In the genomic region with DNA sequence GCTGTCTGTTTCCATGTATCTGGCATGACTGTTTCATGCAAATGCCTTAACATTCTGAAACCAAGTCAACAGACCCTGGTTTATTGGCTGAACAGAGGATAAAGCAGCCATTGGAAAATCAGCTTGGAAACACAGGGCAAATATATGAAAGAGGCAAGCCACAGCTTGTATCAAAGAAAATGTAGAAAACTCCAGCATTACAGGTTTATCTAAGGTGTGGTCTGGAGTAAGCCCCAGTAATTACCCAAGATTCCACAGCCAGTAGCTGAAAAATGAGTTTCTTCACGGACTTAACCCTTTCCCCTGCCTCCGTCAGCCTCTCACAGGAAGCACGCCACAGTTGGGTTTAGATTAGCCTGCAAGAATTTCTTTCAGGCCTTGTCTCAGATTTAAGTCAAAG, we compare ENCODE assay signal across 19 mouse cellular contexts.
DNase-seq lines count a peak whose midpoint lies in the region; ATAC-seq lines count a peak whose summit lies in the region.
"Had no signal": no experiment of that assay in that cellular context is flagged by ENCODE, and none has a peak within 500 bp of the region (broad histone marks: within the 10 kb centered on the region; RNA-seq: fewer than 3 reads in every experiment).

No protein-coding gene starts in this region.

- no peak for ATAC-seq in embryonic facial prominence, embryonic 11.5 days (replicated peaks; ENCODE audit: insufficient number of reproducible peaks, low FRiP score, low TSS enrichment, low read depth)
- ATAC-seq in lung, embryonic 15.5 days (ENCODE audit: borderline replicate concordance, extremely low read depth, low FRiP score, low TSS enrichment) = no peak
- no peak for ATAC-seq in embryonic facial prominence, embryonic 15.5 days (ENCODE audit: insufficient number of reproducible peaks, low FRiP score, low TSS enrichment, low read depth)
- ATAC-seq in stomach, embryonic 16.5 days (ENCODE audit: insufficient read depth, low FRiP score) = peak; percentile 63
- ATAC-seq in megakaryocyte progenitor cell, adult 5-6 weeks (replicated peaks; ENCODE audit: poor library complexity) = no peak
- ATAC-seq: forebrain, embryonic 16.5 days had no signal

- no peaks in the 10 kb centered on the region for H3K9me3 ChIP-seq in embryonic facial prominence, embryonic 11.5 days (replicated peaks; ENCODE audit: control insufficient read depth, low read length)
- no peaks in the 10 kb centered on the region for H3K9me3 ChIP-seq in embryonic facial prominence, embryonic 10.5 days
- H3K9me3 ChIP-seq in lung, embryonic 15.5 days = no peaks in the 10 kb centered on the region
- no peaks in the 10 kb centered on the region for H3K9me3 ChIP-seq in embryonic facial prominence, embryonic 15.5 days (replicated peaks)
- no peaks in the 10 kb centered on the region for H3K9me3 ChIP-seq in stomach, embryonic 16.5 days (replicated peaks; ENCODE audit: control insufficient read depth, low read length)

- no peak overlapping the region for H3K4me2 ChIP-seq in embryonic facial prominence, embryonic 11.5 days (ENCODE audit: low read depth, low read length)
- 0 out of 2 replicates have a peak overlapping the region, but pooled peaks have one; percentile 0 for H3K4me2 ChIP-seq in lung, embryonic 15.5 days
- no peak overlapping the region for H3K4me2 ChIP-seq in embryonic facial prominence, embryonic 15.5 days (replicated peaks)
- peak overlapping the region; percentile 6; the same call in 1 of the 2 replicates for H3K4me2 ChIP-seq in stomach, embryonic 16.5 days (ENCODE audit: low read depth, low read length)
- H3K4me2 ChIP-seq: heart, embryonic 12.5 days; hindbrain, embryonic 14.5 days had no signal

- 68% methylated on average over 3 of the region's 3 CpGs for WGBS in embryonic facial prominence, embryonic 11.5 days
- 84% methylated on average over 3 of the region's 3 CpGs for WGBS in embryonic facial prominence, embryonic 10.5 days
- 40% methylated on average over 3 of the region's 3 CpGs for WGBS in lung, embryonic 15.5 days
- WGBS in embryonic facial prominence, embryonic 15.5 days = 55% methylated on average over 3 of the region's 3 CpGs
- WGBS in stomach, embryonic 16.5 days = 50% methylated on average over 3 of the region's 3 CpGs

- no peaks in the 10 kb centered on the region for H3K27me3 ChIP-seq in embryonic facial prominence, embryonic 11.5 days (ENCODE audit: control insufficient read depth, insufficient read depth, low read length)
- no peaks in the 10 kb centered on the region for H3K27me3 ChIP-seq in embryonic facial prominence, embryonic 10.5 days (replicated peaks; ENCODE audit: low read depth, poor library complexity, severe bottlenecking)
- H3K27me3 ChIP-seq in lung, embryonic 15.5 days = peaks cover 14% of the 10 kb centered on the region; the same call in 1 of the 2 replicates
- H3K27me3 ChIP-seq in embryonic facial prominence, embryonic 15.5 days = no peaks in the 10 kb centered on the region
- no peaks in the 10 kb centered on the region for H3K27me3 ChIP-seq in stomach, embryonic 16.5 days (ENCODE audit: control insufficient read depth, insufficient read depth, low read length)
- H3K27me3 ChIP-seq: heart, embryonic 12.5 days had no signal

- no peak overlapping the region for H3K27ac ChIP-seq in embryonic facial prominence, embryonic 11.5 days (replicated peaks; ENCODE audit: low read depth, low read length)
- H3K27ac ChIP-seq in embryonic facial prominence, embryonic 10.5 days (replicated peaks) = no peak overlapping the region
- peak overlapping the region; percentile 31; the same call in 1 of the 2 replicates for H3K27ac ChIP-seq in lung, embryonic 15.5 days
- H3K27ac ChIP-seq in embryonic facial prominence, embryonic 15.5 days (replicated peaks) = peak overlapping the region; percentile 56; the same call in 1 of the 2 replicates
- peak overlapping the region; percentile 78 for H3K27ac ChIP-seq in stomach, embryonic 16.5 days (ENCODE audit: low read length)
- H3K27ac ChIP-seq: heart, adult 2 months; hindbrain, embryonic 10.5 days; hindbrain, embryonic 14.5 days had no signal

- H3K4me1 ChIP-seq in embryonic facial prominence, embryonic 11.5 days (ENCODE audit: control insufficient read depth, insufficient read depth, low read length) = no peaks in the 10 kb centered on the region
- H3K4me1 ChIP-seq in embryonic facial prominence, embryonic 10.5 days = no peaks in the 10 kb centered on the region
- H3K4me1 ChIP-seq in lung, embryonic 15.5 days = peaks cover 10% of the 10 kb centered on the region
- no peaks in the 10 kb centered on the region for H3K4me1 ChIP-seq in embryonic facial prominence, embryonic 15.5 days
- H3K4me1 ChIP-seq in stomach, embryonic 16.5 days (ENCODE audit: control insufficient read depth, insufficient read depth, low read length) = peaks cover 7% of the 10 kb centered on the region

- H3K36me3 ChIP-seq in embryonic facial prominence, embryonic 11.5 days (replicated peaks; ENCODE audit: control insufficient read depth, insufficient read depth, low read depth, low read length) = no peaks in the 10 kb centered on the region
- no peaks in the 10 kb centered on the region for H3K36me3 ChIP-seq in embryonic facial prominence, embryonic 10.5 days (replicated peaks)
- no peaks in the 10 kb centered on the region for H3K36me3 ChIP-seq in lung, embryonic 15.5 days
- no peaks in the 10 kb centered on the region for H3K36me3 ChIP-seq in embryonic facial prominence, embryonic 15.5 days
- H3K36me3 ChIP-seq in stomach, embryonic 16.5 days (ENCODE audit: control insufficient read depth, insufficient read depth, low read length) = no peaks in the 10 kb centered on the region
- H3K36me3 ChIP-seq: heart, embryonic 12.5 days; hindbrain, embryonic 10.5 days had no signal

- no peak overlapping the region for H3K9ac ChIP-seq in embryonic facial prominence, embryonic 11.5 days (replicated peaks; ENCODE audit: low read length)
- no peak overlapping the region for H3K9ac ChIP-seq in lung, embryonic 15.5 days
- no peak overlapping the region for H3K9ac ChIP-seq in embryonic facial prominence, embryonic 15.5 days
- no peak overlapping the region; the same call in 1 of the 2 replicates for H3K9ac ChIP-seq in stomach, embryonic 16.5 days (ENCODE audit: low read length)
- H3K9ac ChIP-seq: heart, embryonic 12.5 days; hindbrain, embryonic 14.5 days had no signal

- peak; percentile 11 for DNase-seq in embryonic facial prominence, embryonic 11.5 days (ENCODE audit: low spot score)
- DNase-seq in embryonic facial prominence, embryonic 10.5 days (ENCODE audit: low spot score) = no peak
- DNase-seq in lung, postnatal 25 days (ENCODE audit: low spot score) = no peak
- DNase-seq in thymus, postnatal 4 days = no peak
- DNase-seq: adrenal gland, postnatal 10 days; cerebellum, adult 11 months; cerebellum, adult 8-10 months; cerebellum, postnatal 14 days; embryo, embryonic 11 days; gastrocnemius, postnatal 10 days; heart, adult 2 months had no signal

- no peak overlapping the region for H3K4me3 ChIP-seq in embryonic facial prominence, embryonic 11.5 days (ENCODE audit: low read depth, low read length)
- no peak overlapping the region for H3K4me3 ChIP-seq in embryonic facial prominence, embryonic 10.5 days
- no peak overlapping the region for H3K4me3 ChIP-seq in lung, embryonic 15.5 days
- H3K4me3 ChIP-seq in embryonic facial prominence, embryonic 15.5 days (replicated peaks) = no peak overlapping the region
- no peak overlapping the region for H3K4me3 ChIP-seq in stomach, embryonic 16.5 days (replicated peaks; ENCODE audit: low read length)
- H3K4me3 ChIP-seq: heart, adult 2 months; heart, embryonic 12.5 days; hindbrain, embryonic 10.5 days had no signal

Comparison
In these comparisons a context has a peak if more than half of its experiments do, and no peak if none do; other contexts are left out.
1. H3K27ac ChIP-seq: peak in lung, embryonic 15.5 days (single experiment), embryonic facial prominence, embryonic 15.5 days (single experiment) and stomach, embryonic 16.5 days (single experiment); none in embryonic facial prominence, embryonic 11.5 days (single experiment) and embryonic facial prominence, embryonic 10.5 days (single experiment).
2. H3K4me2 ChIP-seq: peak in lung, embryonic 15.5 days (single experiment) and stomach, embryonic 16.5 days (single experiment); none in embryonic facial prominence, embryonic 11.5 days (single experiment) and embryonic facial prominence, embryonic 15.5 days (single experiment).